Mouse (Mus musculus): ENCODE measurements at regions not wholly inside any gene's neighbourhood (a gene's known extent, or its start where the extent isn't known, plus 50 kb on each side); places are given as distances from the start of the nearest gene placed in this dataset.

DNA sequence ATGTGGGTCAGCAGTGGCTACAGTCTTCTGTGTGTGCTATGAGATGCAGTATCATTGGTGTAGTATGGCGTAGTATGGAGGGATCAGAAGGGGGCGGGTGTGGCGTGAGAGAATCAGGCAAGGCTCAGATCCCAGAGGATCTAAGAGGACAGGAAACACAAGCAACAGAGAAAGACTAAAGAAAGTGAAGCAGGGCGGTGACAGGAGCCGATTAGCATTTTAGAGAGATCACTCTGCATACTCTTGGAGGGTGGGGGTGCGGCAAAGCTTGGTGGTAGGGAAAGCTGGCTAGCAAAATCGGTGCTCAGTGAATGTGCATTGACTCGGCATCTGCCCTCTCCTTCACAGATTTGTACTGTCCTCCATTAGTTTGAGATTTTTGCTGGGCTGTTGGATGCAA lies 93.1 kb upstream of the Mphosph6 start:
- DNase-seq (ENCODE audit: low spot score in 2 of 2), result no peak

- DNase-seq (ENCODE audit: low spot score in 2 of 2), result no peak
Measured at GRCm38 (mm10) chr8:117890211-117890610, 88.5 kb upstream of the Mphosph6 start.

GRCm38 (mm10) chr8:117881414-117881973 lies 79.8 kb upstream of the Mphosph6 start:
- DNase-seq (ENCODE audit: low spot score in 2 of 2), result no peak

DNA sequence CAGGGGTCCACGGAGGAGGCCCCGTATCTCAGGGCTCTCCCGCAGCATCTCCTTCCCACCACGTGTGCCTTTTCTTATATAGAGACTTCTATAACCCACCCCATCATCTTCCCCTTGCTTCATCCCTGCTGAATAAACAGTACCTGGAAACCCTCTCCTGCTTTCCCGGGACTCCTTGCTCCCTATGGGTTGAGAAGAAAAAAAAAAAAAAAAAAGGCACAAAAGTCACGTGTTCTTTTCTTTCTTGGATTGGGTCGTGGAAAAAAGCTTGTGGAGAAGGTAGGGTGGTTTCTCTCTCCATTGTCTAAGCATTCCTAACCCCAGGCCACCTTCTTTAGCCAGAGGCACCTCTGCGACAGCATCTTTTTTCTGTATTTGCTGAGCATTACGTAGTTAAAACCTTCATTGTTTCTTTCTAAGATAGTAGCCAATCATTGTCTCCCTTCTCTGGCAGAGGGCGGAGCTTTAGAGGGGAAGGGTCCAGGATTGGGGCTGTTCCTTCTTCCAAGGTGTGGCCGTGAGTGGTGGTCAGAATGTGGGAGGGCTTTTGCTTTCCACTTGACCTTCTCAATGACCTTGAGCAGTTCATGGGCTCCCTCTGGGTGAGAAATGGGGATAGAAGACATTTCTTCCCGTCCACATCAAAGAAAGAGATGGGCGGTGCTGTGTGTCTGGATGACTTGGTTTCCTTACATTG lies 78.7 kb upstream of the Mphosph6 start:
- no peak for DNase-seq (ENCODE audit: low spot score in 2 of 2)

DNA sequence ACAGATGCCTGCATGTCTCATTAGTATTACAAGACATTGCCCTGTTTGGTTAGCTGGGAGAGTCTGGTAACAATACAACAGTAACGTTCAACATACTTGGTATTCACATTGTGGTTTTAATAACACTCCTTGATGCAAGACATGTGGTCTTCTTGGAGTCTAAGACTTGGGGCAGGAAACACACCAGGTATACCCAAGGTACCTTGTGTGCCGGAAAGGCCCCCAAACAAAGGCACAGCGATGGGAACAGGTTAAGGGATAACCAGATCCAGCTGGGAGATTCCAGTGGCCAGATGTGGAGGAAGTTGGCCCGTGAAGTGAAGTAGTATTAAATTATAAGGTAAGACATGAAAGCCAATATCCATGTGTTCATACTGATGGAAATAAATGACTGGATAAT lies 71.9 kb upstream of the Mphosph6 start:
- no peak for DNase-seq (ENCODE audit: low spot score in 2 of 2)

DNA sequence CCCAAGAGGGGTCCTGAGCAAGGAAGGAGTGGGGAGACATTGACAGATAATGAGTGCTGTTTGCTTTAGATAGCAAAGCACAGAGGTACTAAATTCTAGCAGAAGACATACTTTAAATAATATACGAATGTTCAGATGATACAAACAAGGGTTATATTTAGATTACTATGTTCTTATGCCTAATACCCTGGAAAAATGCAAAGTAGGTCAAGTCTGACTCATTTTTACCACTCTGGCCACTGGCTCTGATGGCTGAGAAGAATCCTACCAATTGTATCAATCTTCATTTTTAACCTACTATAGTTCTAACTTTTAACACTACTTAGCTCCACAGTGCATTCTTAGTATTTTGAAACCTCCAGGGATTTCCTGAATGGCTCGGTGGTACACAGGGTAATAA lies 65.4 kb upstream of the Mphosph6 start:
- DNase-seq (ENCODE audit: low spot score in 2 of 2), result no peak

DNA sequence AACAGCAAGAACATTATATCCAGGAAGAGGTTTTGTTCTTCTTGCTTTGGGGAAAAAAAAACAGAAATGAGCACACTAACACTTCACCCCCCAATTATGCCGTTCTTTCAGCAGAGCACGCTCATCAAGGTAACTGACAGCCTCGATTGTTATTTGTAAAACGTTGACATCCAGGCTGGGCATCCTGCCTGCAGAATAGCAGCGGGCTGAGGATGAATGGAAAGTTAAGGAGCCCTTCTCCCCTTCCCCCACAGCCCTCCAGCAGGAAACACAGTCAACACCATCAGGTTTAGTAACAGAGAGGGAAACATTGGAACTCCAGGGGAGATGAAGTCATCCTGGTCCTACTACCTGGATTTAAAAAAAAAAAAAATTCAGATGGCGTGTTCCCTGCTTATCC lies 63.3 kb upstream of the Mphosph6 start:
- DNase-seq (ENCODE audit: low spot score in 2 of 2), result no peak

DNA sequence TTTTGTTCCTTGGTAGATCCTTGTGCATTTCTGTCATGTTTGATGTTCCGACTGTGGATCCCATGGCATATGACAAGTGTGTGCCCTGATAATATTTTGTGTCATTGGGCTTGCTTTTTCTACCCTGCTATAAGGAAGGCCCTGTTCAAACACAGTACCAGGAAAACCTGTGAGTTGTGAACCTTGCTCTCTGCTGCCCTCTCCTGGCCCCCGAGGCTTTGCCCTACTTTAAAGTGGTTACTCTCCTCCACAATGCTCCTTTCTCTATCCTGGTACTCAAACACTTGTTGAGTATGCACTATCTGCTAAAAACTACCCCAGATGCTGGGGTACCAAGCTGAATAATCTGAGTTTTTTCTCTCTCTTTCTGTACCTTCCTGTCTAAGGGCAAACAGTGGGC lies 62.1 kb upstream of the Mphosph6 start:
- peak; percentile 23 to 70 for DNase-seq (ENCODE audit: low spot score in 2 of 2)

GRCm38 (mm10) chr8:117862318-117862717 lies 60.6 kb upstream of the Mphosph6 start:
- DNase-seq (ENCODE audit: low spot score in 2 of 2), result no peak

DNA sequence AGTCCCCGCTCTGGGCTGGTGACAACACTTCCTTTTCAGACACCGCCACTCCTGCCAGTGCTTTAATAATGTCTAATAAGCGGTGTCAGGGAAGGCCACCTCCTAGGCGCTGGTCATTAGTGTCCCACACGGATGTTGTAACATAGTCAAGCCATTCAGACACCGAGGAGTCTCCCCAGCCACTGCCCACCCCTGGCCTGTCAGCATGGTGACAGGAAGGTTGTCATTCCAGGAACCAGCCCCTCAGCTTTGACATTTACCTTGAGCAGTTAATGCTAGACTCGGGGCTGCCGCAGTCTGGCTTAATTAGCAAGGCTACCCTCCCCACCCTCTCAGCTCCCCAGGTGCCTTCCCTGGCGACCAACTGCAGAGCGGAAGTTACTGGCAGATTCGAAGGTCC lies 58.0 kb upstream of the Mphosph6 start:
- no peak for DNase-seq (ENCODE audit: low spot score in 2 of 2)

DNA sequence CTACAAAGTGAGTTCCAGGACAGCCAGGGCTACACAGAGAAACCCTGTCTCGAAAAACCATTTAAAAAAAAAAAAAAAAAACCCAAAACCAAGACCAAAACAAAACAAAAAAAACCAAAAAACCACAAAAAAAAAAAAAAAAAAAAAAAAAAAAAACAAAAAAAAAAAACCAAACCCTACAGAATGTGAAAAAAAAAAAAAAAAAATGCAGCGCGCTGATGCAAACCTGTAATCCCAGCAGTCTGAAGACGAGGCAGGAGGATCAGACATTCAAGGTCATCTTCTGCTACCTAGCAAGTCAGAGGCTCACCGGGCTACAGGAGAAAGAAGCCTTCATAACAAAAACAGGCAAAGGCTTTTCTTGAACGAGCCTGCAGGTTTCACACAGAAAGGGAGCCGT lies 57.4 kb upstream of the Mphosph6 start:
- no peak for DNase-seq (ENCODE audit: low spot score in 2 of 2)

DNA sequence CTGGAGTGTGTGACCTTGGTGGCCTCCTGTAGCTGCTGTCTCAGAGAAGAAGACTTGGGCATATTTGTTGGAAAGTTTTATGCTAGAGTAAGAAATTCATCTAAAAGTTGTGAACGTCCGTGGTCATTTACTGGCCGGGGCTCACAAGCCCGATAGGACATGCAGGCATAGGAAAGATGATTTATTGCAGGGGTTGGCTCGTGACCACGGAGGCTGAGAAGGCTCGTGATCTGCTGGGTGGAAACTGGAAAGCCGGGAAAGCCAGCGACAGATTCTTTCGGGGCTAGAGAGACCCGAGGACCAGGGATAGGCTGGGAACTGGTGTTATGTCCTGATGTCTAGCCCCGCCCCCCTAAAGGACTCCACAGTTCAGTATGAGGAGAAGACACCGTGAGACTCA lies 54.4 kb upstream of the Mphosph6 start:
- DNase-seq (ENCODE audit: low spot score in 2 of 2), result no peak

DNA sequence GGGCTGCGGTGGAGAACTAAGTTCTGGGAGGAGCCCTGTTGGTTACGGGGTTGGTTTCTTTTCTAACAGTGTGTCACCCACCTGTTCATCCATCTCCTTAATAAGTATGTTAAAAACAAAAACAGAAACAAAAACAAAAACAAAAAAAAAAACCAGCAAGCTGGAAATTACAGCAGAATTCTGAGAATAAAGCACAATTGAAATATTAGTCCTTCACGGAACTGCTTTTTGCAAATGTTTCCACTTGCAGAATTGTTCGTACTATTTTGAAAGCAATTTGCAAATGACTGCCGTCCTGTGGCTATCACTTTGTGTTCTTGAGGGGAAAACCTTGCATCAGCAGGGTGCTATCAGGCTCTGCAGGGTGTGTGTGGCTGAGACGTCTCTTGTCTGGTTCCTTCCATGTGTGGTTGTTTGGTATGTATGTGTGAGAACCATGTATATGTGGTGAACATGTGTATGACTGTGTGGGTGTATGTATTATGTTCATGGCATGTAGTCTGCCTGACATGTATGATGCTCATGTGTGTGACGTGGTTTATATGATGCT lies 53.3 kb upstream of the Mphosph6 start:
- no peak for DNase-seq (ENCODE audit: low spot score in 2 of 2)

DNA sequence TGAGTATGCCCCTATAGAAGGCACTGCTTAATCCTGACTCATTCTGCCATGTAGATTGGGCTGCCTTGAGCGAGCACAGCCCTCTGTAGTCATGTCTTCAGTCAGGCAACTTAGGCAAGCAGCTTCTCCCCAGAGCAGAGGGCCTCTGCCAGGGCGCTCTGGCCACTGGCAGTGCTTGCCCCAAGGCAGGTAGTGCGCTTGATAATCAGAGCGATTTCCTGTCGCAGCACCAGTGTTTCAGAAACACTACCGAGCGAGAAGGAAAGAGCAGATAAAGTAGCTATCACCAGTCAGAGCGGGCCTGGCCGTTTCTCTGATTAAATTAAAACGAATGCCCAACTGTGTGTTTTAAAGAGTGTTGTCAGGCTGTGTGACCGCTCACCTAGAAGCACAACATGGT lies 52.6 kb upstream of the Mphosph6 start:
- DNase-seq (ENCODE audit: low spot score in 2 of 2), result no peak

- DNase-seq (ENCODE audit: low spot score in 2 of 2), result no peak
Measured at GRCm38 (mm10) chr8:117853408-117853807, 51.7 kb upstream of the Mphosph6 start.

DNA sequence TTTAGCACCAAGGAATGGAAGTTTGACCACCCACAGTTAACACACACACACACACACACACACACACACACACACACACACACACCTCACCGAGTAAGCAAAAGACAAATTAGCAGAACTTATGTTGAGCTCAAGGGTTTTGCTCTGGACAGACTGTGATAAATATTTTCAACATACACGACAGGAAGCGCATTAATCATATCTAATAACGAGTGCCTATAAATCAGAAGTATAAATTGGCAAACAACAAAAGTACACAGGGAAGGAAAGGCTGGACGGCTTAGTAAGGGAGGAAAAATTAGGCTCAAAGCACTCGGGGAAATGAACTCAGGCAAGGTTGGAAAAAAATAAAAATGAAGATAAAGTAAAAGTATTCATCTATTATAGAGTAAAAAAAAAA lies 50.8 kb upstream of the Mphosph6 start:
- no peak for DNase-seq (ENCODE audit: low spot score in 2 of 2)
